Mouse (Mus musculus): Measurements from ENCODE around the gene Farp1. TPM values are rescaled to one million over a fixed set of nuclear protein-coding genes. Genes with fewer than 3 reads are reported as not detected.

The Farp1 gene
- polyA plus RNA-seq, 1 experiment from 2014 or later = 23.8 TPM

DNA sequence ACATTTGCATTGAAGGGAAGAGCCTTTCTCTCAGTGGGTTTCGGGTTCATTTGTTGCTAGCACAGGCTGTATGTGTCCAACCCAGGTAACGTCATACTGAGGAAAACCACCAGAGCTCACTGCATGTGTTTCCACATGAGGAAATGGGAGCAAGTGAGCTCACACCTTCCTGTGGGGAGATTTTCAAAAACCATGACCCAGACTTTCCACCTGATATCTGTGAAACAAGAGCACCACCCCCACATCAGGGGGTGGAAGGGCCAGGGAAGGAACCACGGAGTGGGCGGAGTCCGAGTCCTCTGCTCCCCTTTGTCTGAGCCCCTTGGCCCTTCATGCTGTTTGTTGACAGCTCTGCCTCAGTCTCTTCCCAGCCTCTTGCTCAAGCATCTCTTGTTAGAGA lies 67.6 kb downstream of the Farp1 start:
- Histone ChIP-seq H3K27me3 (ENCODE audit: control insufficient read depth, insufficient read depth, low read length) (no peaks in the 10 kb centered on the region), H3K27ac (ENCODE audit: low read depth, low read length) (no peak overlapping the region), H3K4me1 (ENCODE audit: control insufficient read depth, insufficient read depth, low read length) (peaks cover 15% of the 10 kb centered on the region), H3K36me3 (ENCODE audit: control insufficient read depth, insufficient read depth, low read length) (0 out of 2 replicates have a peak, but pooled peaks cover 2% of the 10 kb centered on the region), H3K9me3 (ENCODE audit: control insufficient read depth, low read length) (no peaks in the 10 kb centered on the region), H3K9ac (ENCODE audit: low read length) (no peak overlapping the region), H3K4me2 (ENCODE audit: low read depth) (no peak overlapping the region), H3K4me3 (ENCODE audit: low read depth, low read length) (no peak overlapping the region)
- ATAC-seq (ENCODE audit: insufficient read depth, low FRiP score, low TSS enrichment) (no peak), DNase-seq (ENCODE audit: low spot score) (no peak)
- WGBS = 78% methylated on average over 5 of the region's 5 CpGs

DNA sequence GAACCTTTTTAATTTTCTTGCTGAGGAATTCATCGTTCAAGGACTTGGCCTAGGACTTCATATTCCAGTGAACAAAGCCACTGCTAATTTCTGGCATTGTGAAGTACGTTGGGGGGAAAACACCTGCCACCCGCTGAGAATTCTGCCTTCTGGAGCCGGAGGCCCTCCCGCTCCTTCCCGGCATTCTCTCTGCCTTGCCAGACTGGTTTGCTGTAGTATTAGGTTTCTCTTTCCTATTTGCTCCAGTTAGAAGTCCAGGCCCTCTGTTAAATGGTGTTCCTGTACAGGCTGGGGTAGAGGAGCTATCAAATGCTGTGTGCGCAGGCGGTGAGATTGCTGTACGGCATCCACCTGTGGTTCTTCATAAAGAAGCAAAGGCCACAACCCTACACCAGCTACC lies 68.5 kb downstream of the Farp1 start:
- H3K36me3 ChIP-seq (ENCODE audit: control insufficient read depth, insufficient read depth, low read length) = 0 out of 2 replicates have a peak, but pooled peaks cover 2% of the 10 kb centered on the region
- H3K9ac ChIP-seq (ENCODE audit: low read length) = no peak overlapping the region
- ATAC-seq (ENCODE audit: insufficient read depth, low FRiP score, low TSS enrichment) (no peak), DNase-seq (ENCODE audit: low spot score) (no peak)
- no peak overlapping the region for H3K4me3 ChIP-seq (ENCODE audit: low read depth, low read length)
- no peaks in the 10 kb centered on the region for H3K9me3 ChIP-seq (ENCODE audit: control insufficient read depth, low read length)
- H3K4me1 ChIP-seq (ENCODE audit: control insufficient read depth, insufficient read depth, low read length) = peaks cover 17% of the 10 kb centered on the region
- H3K27me3 ChIP-seq (ENCODE audit: control insufficient read depth, insufficient read depth, low read length) = no peaks in the 10 kb centered on the region
- WGBS = 67% methylated on average over 9 of the region's 9 CpGs
- H3K4me2 ChIP-seq (ENCODE audit: low read depth) = no peak overlapping the region
- H3K27ac ChIP-seq (ENCODE audit: low read depth, low read length) = no peak overlapping the region

DNA sequence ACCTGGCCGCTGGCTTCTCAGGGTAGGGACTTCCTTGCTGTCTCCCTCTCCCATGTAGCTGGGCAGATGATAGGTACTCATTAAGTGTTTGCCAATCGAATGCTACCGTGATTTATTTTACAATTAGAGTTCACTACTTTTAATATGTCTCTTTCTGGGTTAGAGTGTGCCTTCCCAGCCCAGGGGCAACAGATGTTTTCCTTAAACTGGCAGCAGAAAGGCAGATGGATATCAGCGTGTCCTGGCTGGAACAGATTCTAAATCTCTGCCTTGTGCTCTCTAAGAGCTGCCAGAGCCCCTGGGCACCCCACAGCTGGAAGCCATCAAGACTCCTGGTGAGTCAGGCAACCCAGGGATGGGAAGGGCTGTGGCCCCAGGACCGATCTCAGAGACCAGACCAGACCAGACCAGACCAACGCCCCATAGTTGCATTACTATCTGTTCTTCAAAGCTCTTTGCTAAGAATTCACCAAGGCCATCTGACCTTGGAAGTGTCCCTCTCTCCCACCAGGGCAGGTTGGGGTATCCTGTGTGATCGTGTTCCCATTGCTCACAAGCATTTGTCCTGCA lies 69.8 kb downstream of the Farp1 start:
- 63% methylated on average over 7 of the region's 7 CpGs for WGBS
- DNase-seq (ENCODE audit: low spot score) = no peak
- peaks cover 22% of the 10 kb centered on the region for H3K4me1 ChIP-seq (ENCODE audit: control insufficient read depth, insufficient read depth, low read length)
- no peaks in the 10 kb centered on the region for H3K27me3 ChIP-seq (ENCODE audit: control insufficient read depth, insufficient read depth, low read length)
- no peak overlapping the region for H3K4me2 ChIP-seq (ENCODE audit: low read depth)
- H3K36me3 ChIP-seq (ENCODE audit: control insufficient read depth, insufficient read depth, low read length) = 0 out of 2 replicates have a peak, but pooled peaks cover 2% of the 10 kb centered on the region
- H3K9me3 ChIP-seq (ENCODE audit: control insufficient read depth, low read length) = no peaks in the 10 kb centered on the region
- no peak overlapping the region for H3K27ac ChIP-seq (ENCODE audit: low read depth, low read length)
- ATAC-seq (ENCODE audit: insufficient read depth, low FRiP score, low TSS enrichment) = no peak
- H3K4me3 ChIP-seq (ENCODE audit: low read depth, low read length) = no peak overlapping the region
- no peak overlapping the region for H3K9ac ChIP-seq (ENCODE audit: low read length)

- ATAC-seq (ENCODE audit: insufficient read depth, low FRiP score, low TSS enrichment) (no peak), DNase-seq (ENCODE audit: low spot score) (no peak)
- Histone ChIP-seq H3K9ac (ENCODE audit: low read length) (no peak overlapping the region), H3K4me2 (ENCODE audit: low read depth) (no peak overlapping the region), H3K36me3 (ENCODE audit: control insufficient read depth, insufficient read depth, low read length) (0 out of 2 replicates have a peak, but pooled peaks cover 2% of the 10 kb centered on the region), H3K27ac (ENCODE audit: low read depth, low read length) (no peak overlapping the region), H3K4me3 (ENCODE audit: low read depth, low read length) (no peak overlapping the region), H3K4me1 (ENCODE audit: control insufficient read depth, insufficient read depth, low read length) (peaks cover 22% of the 10 kb centered on the region), H3K27me3 (ENCODE audit: control insufficient read depth, insufficient read depth, low read length) (no peaks in the 10 kb centered on the region), H3K9me3 (ENCODE audit: control insufficient read depth, low read length) (no peaks in the 10 kb centered on the region)
- 65% methylated on average over 4 of the region's 4 CpGs for WGBS
These were observed 71.9 kb downstream of the Farp1 start for GRCm38 (mm10) chr14:121106906-121107305.

- Histone ChIP-seq H3K4me1 (ENCODE audit: control insufficient read depth, insufficient read depth, low read length) (peaks cover 22% of the 10 kb centered on the region), H3K27me3 (ENCODE audit: control insufficient read depth, insufficient read depth, low read length) (no peaks in the 10 kb centered on the region), H3K27ac (ENCODE audit: low read depth, low read length) (no peak overlapping the region), H3K36me3 (ENCODE audit: control insufficient read depth, insufficient read depth, low read length) (no peaks in the 10 kb centered on the region), H3K4me3 (ENCODE audit: low read depth, low read length) (no peak overlapping the region), H3K9ac (ENCODE audit: low read length) (no peak overlapping the region), H3K4me2 (ENCODE audit: low read depth) (no peak overlapping the region), H3K9me3 (ENCODE audit: control insufficient read depth, low read length) (no peaks in the 10 kb centered on the region)
- no peak for DNase-seq (ENCODE audit: low spot score)
- ATAC-seq (ENCODE audit: insufficient read depth, low FRiP score, low TSS enrichment) = no peak
- WGBS = 73% methylated on average over 10 of the region's 10 CpGs
These were observed 72.8 kb downstream of the Farp1 start for GRCm38 (mm10) chr14:121107707-121108285.

DNA sequence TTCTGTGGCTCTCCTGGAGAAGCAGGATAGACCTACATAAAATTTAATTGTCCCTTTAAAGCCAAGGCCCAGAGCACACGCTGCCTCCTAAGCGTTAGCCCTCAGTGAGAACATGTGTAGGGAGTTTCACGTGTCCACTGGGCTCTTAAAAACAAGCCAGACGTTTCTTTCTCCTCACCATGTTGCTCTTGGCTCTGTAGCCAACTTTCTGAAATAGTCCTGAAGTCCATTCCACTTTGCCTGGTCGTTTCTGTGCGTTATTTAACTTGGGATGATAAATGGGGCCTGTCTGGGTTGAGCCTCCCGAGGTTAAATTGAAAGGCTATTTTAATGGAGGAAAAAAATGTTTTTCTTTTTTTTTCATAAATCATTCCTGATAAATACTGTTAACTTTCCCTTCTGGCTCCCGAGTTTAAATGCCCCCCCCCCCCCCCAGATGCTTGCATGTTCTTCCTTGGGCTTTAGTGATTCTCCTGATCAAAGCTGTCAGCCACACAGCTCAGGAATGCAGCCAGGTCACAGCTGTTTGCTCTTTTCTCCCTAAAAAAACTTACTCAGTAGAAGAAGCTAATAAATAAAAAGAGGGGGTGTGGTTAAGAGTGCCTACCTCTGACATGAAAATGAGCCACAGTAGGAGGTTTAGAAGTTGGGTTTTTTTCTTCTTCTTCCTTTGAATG lies 73.6 kb downstream of the Farp1 start:
- peak overlapping the region; percentile 60 for H3K27ac ChIP-seq (ENCODE audit: low read depth, low read length)
- peak; percentile 53 for DNase-seq (ENCODE audit: low spot score)
- H3K9ac ChIP-seq (ENCODE audit: low read length) = no peak overlapping the region

DNA sequence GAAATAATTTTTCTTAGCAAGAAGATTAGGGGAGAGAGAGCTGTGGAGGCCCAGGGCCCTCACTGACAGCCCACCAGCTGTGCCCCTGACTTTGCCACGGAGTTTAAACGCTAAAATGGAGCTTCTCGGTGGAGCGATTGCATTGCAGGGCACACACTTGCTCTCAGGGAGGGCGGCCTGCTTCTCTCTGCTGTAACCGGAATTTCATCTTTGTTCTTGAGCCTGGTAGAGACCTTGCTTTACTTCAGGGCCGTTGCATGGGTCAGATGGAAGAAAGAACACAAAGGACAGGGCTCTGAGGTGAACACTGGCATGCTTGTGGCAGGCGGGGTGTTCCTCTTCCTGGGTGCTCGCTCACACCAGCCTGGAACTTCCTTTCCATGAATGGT lies 74.1 kb downstream of the Farp1 start:
- H3K9me3 ChIP-seq (ENCODE audit: control insufficient read depth, low read length) = no peaks in the 10 kb centered on the region
- no peak overlapping the region for H3K9ac ChIP-seq (ENCODE audit: low read length)
- ATAC-seq (ENCODE audit: insufficient read depth, low FRiP score, low TSS enrichment) (no peak), DNase-seq (ENCODE audit: low spot score) (peak; percentile 62)
- H3K4me2 ChIP-seq (ENCODE audit: low read depth) = peak overlapping the region; percentile 21; the same call in 1 of the 2 replicates
- no peak overlapping the region for H3K4me3 ChIP-seq (ENCODE audit: low read depth, low read length)
- peak overlapping the region; percentile 60 for H3K27ac ChIP-seq (ENCODE audit: low read depth, low read length)
- 7% methylated on average over 9 of the region's 9 CpGs for WGBS
- no peaks in the 10 kb centered on the region for H3K27me3 ChIP-seq (ENCODE audit: control insufficient read depth, insufficient read depth, low read length)
- peaks cover 22% of the 10 kb centered on the region for H3K4me1 ChIP-seq (ENCODE audit: control insufficient read depth, insufficient read depth, low read length)
- H3K36me3 ChIP-seq (ENCODE audit: control insufficient read depth, insufficient read depth, low read length) = no peaks in the 10 kb centered on the region

More for the DNA sequence above, 73.6 kb downstream of the Farp1 start:
- Histone ChIP-seq H3K4me1 (ENCODE audit: control insufficient read depth, insufficient read depth, low read length) (peaks cover 22% of the 10 kb centered on the region), H3K4me2 (ENCODE audit: low read depth) (no peak overlapping the region; the same call in 1 of the 2 replicates), H3K4me3 (ENCODE audit: low read depth, low read length) (no peak overlapping the region), H3K9me3 (ENCODE audit: control insufficient read depth, low read length) (no peaks in the 10 kb centered on the region), H3K36me3 (ENCODE audit: control insufficient read depth, insufficient read depth, low read length) (no peaks in the 10 kb centered on the region), H3K27me3 (ENCODE audit: control insufficient read depth, insufficient read depth, low read length) (no peaks in the 10 kb centered on the region)
- 3% methylated on average over 8 of the region's 8 CpGs for WGBS
- ATAC-seq (ENCODE audit: insufficient read depth, low FRiP score, low TSS enrichment) = peak; percentile 54; the same call in 1 of the 2 replicates

DNA sequence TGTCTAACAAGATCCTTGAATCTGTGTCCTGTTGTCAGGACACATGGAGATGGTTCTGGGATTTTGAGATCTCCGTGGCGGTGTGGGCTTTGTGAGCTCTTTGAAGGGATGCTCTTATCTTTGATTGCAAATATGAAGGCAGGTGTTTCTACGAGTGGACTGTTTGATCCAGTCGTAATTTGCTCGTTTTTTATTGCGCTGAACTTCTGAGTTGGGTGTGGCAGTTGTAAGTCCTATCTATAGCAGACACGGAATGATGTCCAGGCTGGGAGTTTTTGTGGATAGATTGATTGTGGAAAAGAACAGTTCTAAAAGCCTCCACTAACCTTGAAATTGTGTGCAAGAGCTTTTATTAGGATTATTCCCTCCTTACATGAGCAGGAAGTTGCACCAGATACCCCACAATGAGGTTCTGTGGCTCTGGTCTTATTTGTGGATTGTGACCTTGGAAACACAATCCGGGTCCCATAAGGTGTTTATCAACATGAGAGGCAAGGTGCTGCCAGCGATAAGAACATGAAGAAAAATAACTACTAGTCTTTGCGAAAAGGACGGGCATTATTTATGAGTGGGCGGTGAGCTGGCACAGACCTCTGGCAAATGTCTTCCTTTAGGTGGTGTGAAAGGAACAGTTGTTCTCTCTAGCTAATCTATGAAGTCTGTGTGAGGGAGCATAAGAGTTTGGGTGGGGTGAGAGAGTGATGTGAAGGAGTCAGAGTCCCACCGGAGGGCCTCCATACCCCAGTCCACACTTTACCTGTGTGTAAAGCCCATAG lies 75.7 kb downstream of the Farp1 start:
- Histone ChIP-seq H3K36me3 (ENCODE audit: control insufficient read depth, insufficient read depth, low read length) (no peaks in the 10 kb centered on the region; the same call in 1 of the 2 replicates), H3K9me3 (ENCODE audit: control insufficient read depth, low read length) (no peaks in the 10 kb centered on the region), H3K4me2 (ENCODE audit: low read depth) (no peak overlapping the region), H3K4me3 (ENCODE audit: low read depth, low read length) (no peak overlapping the region), H3K27ac (ENCODE audit: low read depth, low read length) (no peak overlapping the region), H3K4me1 (ENCODE audit: control insufficient read depth, insufficient read depth, low read length) (peaks cover 22% of the 10 kb centered on the region), H3K9ac (ENCODE audit: low read length) (no peak overlapping the region), H3K27me3 (ENCODE audit: control insufficient read depth, insufficient read depth, low read length) (no peaks in the 10 kb centered on the region)
- ATAC-seq (ENCODE audit: insufficient read depth, low FRiP score, low TSS enrichment) (no peak), DNase-seq (ENCODE audit: low spot score) (no peak)
- WGBS = 88% methylated on average over 13 of the region's 13 CpGs
